Mouse (Mus musculus): ENCODE results near the gene Aldh16a1.

- TF ChIP-seq CTCF (IDR thresholded peaks at IDR 0.05) = no peak
- TF ChIP-seq EP300 (IDR thresholded peaks at IDR 0.05) = no peak
Observed at GRCm38 (mm10) chr7:45147267-45147666, 7.1 kb downstream of the Aldh16a1 start.
